Mouse (Mus musculus) olfactory bulb, adult 2 months (tissue): Measurements from ENCODE around the gene Synm.

Experiments used
- CTCF ChIP-seq: fragments of 200-500 bp; IDR thresholded peaks from 2 replicates; pipeline ENCODE4 v1.5.1; 2012; ENCODE audit warnings: low read depth, mild to moderate bottlenecking, low read length, moderate library complexity; ENCODE audit not compliant: insufficient read depth
- POLR2A ChIP-seq: fragments of 200-500 bp; IDR thresholded peaks from 2 replicates; pipeline ENCODE4 v1.6.1; 2012; ENCODE audit warnings: mild to moderate bottlenecking, low read depth, low read length, moderate library complexity; ENCODE audit not compliant: insufficient read depth

DNA sequence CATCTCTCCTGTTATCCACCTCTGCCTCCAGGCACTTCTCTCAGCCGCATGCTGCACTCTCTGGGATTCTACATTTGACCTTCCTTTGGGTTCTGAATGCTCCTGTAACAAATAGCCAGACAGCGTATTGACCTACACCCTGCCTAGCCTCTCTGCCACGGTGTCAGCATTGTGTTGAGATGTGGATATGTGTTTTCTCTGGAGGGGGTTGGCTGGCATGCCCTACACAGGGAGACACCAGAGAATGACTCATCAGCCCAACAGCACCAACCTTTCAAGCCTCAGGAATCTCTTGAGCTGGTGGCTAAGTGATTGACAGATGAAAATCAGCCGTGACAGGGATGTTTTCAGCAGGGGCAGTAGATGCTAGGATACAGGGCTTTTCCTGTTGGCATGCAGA lies 41.5 kb upstream of the Synm start:
- TF ChIP-seq CTCF (no peak), POLR2A (no peak)
